Mouse (Mus musculus) right cerebral cortex, postnatal 14 days (tissue): Measurements from ENCODE around the gene Exoc2.
A peak's percentile ranks its signal among the peaks of the same experiment; 100 is the strongest.

ENCODE experiments used
- DNase-seq: peaks from one replicate; pipeline ENCODE4 v3.0.0; 2022

The Exoc2 gene

DNA sequence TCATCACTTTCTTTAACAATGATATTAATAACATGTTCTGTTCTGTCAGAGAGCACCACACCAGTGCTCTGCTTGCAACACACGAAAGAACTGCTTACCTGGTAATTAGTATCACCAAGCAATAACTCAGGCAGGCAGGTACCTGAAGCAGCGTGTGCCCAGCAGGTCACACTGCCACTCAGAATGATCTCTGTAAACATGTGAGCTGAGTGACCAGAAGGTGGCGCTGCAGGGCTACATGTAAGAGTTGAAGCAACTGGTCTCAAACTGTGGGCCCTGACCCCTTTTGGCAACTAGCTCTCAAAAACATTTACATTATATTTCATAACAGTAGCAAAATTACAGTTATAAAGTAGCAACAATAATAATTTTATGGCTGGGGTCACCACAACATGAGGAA lies 85.4 kb downstream of the Exoc2 start:
- peak; percentile 82 for DNase-seq

DNA sequence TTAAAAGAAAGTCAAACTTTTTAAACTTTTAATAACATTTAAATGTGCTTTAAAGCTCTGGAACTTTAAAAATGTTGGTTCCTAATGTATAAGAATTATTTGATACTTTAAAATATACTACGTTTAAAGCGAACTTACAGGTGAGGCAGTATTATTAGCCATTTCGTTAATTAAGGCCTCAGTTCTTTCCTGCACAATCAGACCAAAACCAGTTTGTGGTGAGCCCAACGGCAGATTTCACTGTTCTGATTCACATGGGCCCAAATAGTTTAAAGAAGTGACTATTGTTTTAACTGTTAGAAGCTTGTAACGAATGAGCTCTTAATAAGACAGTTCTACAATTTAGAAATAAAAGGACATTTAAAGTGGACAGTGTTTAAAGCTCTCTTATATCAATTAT lies 93.6 kb downstream of the Exoc2 start:
- no peak for DNase-seq

DNA sequence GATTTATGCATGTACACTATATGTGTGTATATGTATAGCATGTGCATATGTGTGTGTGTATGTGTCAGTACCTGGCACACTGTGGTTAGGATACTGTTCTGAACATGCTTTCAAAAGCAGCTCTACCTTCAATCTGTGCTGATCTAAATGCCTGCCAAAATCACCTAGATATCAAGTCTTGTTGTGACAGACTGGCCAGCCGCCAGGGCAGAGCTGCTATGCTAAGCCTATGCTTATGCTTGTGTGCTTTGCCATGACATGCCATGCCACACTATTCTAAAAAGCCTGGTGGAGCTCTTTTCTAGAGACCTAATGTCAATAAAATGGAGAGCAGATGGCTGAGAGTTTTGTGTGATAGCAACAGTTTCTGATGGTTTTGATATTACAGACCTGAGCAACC lies 94.0 kb downstream of the Exoc2 start:
- DNase-seq = no peak

DNA sequence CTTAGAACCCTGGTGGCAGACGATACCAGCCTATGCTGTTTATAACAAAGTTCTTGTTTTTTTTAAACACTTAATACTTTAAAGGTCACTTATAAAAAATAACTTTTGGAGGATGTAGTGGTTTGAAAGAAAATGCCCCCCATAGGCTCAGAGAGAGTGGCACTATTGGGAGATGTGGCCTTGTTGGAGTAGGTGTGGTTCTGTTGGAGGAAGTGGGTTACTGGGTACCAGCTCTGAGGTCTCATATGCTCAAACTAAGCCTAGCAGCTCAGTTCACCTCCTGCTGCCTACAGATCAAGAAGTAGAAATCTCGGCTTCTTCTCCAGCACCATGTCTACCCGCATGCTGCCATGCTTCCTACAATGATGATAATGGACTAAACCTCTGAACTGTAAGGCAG lies 98.1 kb downstream of the Exoc2 start:
- DNase-seq = no peak

DNA sequence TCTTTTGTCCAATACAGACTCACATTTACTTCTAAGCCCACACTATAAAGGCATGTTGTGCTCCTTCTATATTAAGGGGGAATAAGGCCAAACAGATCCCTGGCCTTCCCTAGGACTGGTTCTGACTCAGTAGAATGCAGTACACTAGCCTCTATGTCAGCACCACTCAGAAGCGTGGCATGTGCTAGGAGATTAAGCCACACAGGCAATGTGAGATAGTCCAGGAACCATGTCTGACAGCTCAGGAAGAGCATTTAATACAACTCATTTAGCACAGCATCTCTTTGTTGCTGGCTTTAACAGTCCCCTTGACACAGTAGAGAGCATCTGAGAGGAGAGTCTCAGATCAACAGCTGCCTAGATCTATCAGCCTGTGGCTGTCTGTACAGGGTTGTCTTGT lies 100.4 kb downstream of the Exoc2 start:
- DNase-seq = no peak

DNA sequence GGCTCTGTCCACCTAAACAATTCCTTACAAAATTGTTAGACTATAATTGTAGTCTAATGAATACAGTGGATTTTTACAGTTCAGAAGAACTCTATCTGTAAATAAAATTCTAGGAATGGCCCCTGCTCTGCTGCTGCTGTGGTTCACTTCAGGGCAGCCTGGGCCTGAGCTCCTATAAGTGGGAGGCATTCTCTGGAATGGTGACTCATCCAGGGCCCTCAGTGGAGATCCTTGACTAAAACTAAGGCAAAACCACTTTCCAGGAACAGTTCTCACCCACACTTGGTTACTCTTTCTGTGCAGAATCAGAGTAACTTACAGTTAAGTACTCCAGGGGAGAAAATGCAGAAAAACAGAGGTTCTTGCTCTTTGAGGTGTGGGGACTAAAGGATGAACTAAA lies 108.4 kb downstream of the Exoc2 start:
- DNase-seq = no peak

DNA sequence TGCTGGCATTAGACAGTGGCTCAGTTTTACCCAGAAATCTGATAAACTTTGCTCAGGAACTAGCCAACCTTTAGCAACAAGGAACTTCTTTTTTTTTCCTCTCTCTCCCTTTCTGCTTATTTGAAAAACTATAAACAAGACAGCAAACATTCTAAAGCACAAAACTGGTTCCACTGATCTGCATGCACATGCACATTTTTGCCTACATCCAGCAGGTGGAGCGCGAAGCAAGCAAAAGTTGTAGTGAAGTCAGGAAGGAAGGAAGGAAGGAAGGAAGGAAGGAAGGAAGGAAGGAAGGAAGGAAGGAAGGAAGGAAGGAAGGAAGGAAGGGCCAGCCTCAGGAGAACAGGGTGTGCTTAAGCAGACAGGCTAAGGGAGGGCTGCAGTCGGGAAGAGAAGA lies 109.9 kb downstream of the Exoc2 start:
- DNase-seq = no peak

DNA sequence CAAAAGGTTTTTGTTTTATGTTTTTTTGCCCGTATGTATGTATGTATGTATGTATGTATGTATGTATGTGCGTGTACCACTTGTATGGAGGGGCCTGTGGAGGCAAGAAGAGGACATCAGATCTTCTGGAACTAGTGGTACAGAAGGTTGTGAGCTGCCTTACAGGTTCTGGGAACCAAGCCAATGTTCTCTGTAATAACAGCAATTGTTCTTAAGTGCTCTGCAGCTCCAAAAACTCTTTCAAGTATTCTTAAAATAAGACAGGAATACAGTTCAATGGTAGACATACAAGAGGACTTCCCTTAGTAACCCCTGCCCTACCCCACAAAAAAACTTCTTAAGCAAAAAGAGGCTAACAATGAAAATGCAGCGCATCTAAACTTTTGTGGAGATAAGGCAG lies 115.5 kb downstream of the Exoc2 start:
- DNase-seq = no peak

DNA sequence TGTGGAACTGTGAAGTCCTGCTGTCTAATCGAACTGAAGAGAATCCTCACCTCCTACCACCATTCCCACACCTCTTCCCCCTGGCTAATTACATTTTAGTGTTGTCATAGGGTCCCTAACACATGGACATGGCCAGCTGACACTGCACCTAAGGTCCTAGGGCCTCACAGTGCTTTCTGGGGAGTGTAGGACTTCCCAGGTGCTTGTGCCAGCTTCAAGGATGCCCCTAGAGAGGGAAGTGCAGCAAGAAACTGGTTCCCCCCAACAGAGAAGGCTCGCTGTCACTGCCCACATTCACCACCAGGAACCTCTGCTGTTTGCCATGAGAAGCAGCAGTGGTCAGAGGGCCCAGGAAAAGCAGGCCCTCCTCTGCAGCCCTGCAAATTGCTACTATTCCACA lies 123.2 kb downstream of the Exoc2 start:
- DNase-seq = no peak

DNA sequence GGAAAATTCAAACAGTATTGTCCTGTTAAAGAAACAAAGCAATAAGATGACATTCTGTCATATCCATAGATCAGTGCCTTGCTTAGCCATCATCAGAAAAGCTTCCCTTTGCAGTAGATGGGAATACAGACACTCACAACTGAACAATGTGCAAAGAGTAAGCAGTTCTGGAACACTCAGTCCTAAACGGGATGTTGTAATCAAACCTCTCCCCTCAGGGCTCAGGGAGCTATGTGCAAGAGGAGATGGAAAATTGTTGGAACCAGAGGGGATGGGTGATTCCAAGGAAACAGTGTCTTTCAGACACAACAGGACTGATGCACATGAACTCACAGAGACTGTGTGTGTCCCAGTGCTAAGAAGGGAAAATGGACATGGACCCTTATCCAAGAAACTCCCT lies 125.9 kb downstream of the Exoc2 start:
- DNase-seq = no peak

DNA sequence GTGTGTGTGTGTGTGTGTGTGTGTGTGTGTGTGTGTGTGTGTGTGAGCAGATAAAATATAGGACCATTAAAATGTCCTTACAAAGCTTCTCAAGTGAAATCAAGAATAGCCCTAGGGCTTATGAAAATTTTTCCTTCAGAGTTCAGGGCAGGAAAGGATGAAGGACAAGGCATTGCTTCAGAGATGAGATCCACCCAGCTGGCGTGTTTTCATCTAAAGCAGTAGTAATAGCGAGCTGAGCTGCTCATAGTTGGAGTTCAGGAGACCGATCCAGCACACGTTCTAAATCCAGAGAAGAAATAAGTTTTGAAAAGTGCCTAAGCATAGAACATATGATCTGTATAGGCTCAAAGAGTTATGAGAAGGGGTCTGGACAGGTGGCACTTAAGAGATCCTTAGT lies 127.4 kb downstream of the Exoc2 start:
- no peak for DNase-seq

DNA sequence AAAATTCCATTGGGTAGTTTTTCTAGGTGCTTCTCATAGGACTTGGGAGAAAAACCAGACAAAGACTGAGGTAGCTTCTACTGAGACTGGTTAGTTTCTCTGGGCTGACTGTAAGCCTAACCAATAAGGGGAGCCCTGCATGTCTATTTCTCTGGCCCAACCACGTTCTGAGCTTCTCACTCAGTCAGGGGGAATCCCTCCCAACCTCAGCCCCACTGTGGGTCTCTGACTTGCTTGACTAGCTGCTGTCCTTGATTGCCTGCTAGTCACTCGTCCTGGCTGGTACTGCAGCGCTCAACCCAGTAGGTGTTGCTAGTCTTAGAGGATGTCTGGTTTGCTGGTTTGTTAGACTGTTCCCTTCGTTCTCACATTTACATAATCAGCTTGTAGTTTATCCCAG lies 130.8 kb downstream of the Exoc2 start:
- no peak for DNase-seq

DNA sequence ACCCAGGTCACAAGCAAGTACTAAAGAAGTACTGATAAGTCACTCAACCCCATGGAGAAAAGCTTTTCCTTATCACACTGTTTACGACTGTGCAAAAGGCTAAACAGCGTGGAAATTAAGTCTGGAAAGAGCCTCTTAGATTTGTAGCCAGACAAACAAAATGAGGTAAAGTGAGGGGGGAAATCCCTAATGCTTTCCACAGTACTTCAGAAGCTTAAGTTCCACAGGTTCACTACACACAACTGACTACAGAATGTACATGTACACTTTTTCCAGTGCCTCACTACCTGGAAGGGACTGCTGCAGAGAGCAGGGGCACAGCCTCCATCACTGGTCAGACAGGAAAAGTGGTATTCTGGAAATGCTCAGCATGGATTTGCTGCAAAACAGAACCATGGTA lies 132.1 kb downstream of the Exoc2 start:
- DNase-seq = no peak

DNA sequence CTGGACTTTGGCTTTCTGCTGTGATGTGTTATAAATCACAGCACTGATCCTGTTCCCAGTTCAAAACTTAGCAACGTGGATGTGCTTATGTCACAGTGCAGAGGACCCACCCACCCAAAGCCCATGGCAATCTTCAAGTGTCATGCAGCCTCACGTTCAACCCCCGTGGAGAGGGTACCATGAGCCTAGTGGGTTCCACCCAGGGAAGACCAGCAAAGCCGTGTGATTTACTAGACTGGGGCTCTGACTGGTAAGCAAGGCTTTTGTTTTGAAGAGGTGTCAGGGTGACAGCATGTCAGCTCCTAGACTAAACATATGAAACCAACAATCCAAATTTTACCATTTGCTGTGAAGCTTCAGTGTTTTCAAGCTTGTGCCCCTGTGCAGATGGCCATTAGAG lies 132.6 kb downstream of the Exoc2 start:
- DNase-seq = no peak

DNA sequence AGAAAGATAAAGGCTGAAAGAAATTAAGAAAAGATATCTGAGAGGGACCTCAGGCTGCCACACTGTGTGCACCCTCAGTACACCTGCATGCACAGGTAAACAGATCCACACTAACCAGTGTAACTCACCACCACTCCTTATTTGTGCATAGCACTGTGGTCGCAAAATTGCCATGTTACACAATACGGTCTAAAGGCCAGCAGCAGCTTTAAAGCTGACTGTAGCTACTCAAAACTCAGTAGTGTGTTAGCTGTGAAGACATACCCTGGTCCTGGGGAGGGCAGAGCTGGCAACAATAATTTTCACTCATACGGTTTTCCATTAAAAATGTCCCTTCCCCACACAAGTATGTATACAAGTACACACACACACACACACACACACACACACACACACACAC lies 133.2 kb downstream of the Exoc2 start:
- DNase-seq = no peak

DNA sequence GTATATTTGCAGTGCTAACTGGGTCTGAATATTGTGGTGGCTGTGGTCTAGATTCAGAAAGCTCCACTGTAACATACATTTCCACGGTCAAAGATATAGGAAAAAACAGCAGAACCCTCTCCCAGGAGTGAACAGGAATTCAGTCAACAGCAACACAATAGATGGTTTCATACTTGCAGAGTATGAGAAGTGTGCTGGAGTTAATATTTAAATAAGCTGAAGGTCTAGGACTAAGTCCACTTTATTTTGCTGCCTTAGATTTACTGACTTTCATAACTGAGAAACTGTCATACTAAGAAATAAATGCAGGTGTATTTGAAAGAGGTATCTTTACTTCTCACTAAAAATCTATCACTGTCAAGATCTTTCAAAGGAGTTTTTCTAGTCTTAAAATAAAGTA lies 137.6 kb downstream of the Exoc2 start:
- DNase-seq = no peak

DNA sequence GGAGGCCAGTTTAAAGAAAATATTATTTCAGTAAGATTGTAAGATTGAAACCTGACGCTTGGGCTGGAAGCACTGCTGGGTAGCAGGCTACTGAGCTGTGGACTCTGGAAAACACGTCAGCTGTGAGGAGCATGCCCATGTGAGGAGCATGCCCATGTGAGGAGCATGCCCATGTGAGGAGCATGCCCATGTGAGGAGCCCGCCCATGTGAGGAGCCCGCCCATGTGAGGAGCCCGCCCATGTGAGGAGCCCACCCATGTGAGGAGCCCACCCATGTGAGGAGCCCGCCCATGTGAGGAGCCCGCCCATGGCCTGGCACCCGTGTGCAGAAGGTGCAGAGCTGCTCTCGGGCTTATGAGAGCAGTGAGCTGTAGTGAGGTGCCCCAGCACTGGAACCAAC lies 139.0 kb downstream of the Exoc2 start:
- no peak for DNase-seq

DNA sequence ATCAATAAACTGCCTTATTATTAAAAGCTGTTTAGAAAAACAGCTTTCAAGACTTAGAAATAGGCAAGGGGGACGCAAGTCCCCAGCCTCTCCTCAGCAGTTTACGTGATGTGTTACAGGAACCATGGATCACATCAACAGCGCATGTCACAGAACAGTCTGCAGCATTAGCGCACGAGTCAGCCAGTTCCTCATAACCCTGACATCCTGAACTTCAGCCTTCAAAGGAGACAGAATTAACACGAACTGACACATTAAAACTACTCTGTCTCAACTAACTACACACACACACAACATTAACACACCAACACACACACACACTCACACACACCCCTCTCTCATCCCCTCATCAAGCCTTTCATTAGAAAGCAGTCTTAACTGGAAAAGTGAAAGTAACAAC lies 139.5 kb downstream of the Exoc2 start:
- DNase-seq = no peak

DNA sequence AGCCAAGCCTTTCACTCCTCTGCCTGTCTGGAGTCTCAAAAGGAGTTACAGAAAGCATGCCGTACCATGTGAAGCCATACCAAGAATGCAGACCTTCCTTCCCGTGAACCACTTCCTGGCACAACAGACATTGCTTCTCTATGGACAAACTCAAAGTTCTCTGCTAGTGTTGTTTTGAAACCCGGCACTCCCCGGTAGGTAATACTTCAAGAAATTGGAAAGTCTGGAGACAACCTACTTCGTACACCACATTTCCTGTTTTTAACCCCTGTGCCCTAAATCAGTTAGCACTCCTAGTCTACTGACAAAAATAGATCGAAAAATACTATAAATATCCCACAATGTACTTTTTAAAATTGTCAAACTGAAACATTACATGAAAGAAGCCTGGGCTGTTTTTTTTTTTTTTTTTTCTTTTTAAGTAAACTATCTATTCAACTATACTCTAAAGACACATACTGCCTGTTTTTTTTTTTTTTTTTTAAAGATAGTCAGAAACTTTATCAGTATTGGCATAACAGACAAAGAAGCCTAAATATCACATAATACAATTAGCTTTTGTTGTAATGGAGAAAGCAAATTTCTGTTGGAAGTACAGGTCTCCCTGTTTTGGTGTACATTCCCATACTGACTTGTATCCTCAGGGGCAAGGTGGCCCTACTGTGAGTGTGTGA lies 140.3 kb downstream of the Exoc2 start:
- no peak for DNase-seq

DNA sequence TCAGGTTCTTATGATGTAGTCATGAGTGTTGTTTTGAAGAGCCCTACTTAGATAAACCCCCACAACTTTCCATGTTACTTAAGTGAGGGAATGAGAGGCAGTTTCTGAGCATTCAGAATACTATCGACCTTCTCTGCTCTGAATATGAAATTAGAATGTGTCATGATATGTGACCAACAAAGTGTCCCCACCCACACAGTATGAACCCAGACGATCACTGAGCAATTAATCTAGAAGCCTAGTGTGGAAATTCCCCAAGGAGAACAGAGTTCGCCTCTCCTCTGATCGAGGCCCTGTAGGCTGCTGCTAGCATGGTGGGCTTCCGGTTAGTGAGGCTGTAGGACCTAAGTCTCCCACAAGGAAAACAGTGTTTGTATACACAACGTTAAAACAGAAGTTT lies 142.5 kb downstream of the Exoc2 start:
- no peak for DNase-seq

DNA sequence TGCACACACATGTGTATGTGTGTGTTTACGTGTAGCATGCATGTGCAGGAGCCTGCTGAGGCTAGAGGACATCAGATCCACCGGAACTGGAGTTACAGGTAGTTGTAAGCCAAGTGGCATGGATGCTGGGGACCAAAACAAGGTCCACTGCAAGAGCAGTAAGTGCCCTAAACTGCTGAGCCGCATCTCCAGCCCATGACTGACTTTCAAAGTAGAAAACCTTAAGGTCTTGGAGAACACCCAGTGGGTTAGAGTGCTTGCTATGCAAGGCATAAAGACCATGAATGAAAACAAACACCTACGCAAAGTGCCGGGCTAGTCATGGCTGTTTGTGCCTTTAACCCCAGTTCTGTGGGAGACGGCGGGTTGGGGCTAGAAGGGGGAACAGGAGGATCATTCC lies 147.4 kb downstream of the Exoc2 start:
- DNase-seq = no peak

DNA sequence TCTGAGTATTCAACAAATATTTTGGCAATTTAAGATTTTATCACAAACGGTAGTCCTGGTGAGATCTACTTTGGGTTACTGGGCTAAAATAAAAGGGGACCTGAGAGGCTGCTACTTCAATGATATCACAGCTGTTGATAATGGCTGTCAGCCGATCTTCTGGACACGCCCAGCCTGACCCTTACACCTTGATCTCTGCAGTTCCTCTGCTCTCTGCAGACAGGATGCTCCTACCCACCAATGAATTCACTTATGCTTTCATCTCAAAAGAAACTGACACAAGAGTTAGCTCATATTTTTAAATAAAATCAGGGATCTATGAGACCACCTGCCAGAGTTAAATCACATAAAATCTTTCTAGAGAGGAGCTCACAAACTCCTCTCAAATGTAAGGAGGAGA lies 149.0 kb downstream of the Exoc2 start:
- DNase-seq = no peak

DNA sequence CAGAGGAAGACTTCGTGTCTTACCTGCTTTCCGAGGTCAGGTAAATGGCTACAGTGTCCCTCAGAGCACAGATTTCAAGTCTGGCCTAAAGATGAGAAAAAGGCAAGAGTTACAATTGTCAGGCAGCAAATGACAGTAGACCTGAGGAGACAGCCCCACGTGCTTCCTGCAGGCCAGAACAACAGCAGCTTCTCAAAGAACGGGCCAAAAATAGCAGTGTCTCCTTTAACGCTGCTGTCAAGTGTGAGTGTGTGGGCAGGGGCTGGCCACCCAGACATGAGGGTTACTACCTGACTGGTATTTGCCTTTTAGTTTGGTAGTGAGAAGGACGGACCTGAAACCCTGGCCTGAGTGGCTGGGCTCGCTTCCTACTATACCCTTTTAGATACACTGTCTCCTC lies 153.3 kb downstream of the Exoc2 start:
- DNase-seq = no peak

DNA sequence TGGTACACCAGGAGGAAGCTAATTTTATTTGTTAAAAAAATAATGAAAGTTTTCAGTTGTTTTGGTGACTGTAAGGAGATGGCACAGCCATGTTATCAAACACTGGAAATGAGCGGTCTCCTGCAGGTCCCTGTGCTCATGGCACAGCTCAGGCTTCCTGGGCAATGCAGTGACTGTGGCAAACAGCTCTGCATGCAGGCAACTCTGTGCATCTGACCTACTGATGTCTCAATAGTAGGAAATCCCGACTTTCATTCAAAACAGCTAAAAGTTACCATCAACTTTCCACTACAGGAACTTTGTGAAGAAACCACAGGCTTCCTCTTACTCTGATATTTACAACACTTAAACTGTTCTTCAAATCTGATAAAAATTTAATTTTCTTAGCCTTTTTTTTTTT lies 154.0 kb downstream of the Exoc2 start:
- DNase-seq = no peak

DNA sequence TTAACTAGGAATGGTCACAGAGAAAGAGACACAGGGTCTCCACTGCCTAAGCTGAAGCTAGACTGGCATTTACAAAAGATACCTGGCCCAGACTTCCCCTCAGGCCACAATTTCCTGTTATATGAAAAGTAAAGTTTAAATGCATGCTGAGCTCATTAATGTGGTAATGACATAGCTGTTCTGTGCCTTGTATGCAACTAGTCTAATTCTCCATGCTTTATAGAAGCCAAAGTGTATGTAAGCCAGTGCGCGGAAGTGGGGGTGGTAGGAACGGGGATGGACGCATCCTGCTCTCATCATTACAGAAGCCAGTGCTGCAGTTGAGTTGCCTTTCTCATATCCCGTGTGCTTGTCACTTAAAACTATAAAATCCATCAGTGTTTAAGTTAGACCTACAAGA lies 156.5 kb downstream of the Exoc2 start:
- no peak for DNase-seq

DNA sequence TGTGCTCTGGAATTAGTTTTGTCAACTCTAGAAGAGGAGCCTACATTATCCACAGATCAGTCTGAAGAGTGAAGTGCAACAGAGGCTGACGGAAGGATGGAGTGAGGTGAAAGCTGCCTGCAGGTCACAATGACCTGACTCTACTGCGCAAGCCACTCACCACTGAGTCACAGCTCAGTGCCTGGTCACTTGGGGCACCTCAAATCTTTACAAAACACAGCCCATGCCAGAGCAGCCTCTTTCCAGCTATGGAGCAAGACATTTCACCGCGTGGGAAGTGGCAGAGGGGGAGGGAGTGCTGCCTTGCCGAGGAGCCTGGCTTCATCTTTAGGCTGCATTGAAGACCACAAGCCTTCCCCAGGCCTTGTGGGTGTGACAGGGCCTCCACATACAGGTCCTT lies 159.6 kb downstream of the Exoc2 start:
- DNase-seq = no peak
